Mouse (Mus musculus): ENCODE results near the gene Tmem37.

- TF ChIP-seq CTCF (IDR thresholded peaks at IDR 0.05; ENCODE audit: low read depth) (no peak), EP300 (IDR thresholded peaks at IDR 0.05; ENCODE audit: low read depth) (no peak)
Observed at GRCm38 (mm10) chr1:120024331-120025049, 49.4 kb downstream of the Tmem37 start.

All from liver, postnatal 0 days (tissue).